Mouse (Mus musculus): ENCODE measurements around the gene Abcb4. TPM values are rescaled to one million over a fixed set of nuclear protein-coding genes. Genes with fewer than 3 reads are reported as not detected.

Gene Abcb4
- polyA plus RNA-seq, 2 experiments: 25.1 to 27.1 TPM

DNA sequence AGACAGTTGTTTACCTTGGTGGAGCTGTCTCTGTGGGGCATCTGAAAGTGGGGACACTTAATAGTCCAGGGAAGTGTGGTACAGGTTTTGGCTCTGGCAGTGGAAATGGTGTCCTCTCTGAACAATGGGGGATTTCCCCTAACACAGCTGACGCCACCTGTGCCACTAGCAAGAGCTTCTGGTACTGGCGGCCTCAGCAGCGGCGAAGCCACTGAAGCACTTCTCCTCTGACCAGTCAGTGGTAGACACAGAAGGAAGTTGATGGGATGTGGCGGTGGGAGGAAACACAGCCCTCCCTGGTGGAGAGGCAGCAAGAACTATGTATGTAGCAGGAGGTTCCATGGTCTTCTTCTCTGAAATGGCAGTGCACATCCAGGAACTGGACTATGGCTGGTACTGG lies 71.0 kb downstream of the Abcb4 start:
- H3K27me3 ChIP-seq (ENCODE audit: control insufficient read depth, insufficient read depth, low read length): no peaks in the 10 kb centered on the region
- no peak overlapping the region for H3K4me3 ChIP-seq (ENCODE audit: insufficient read depth in 1 of 2, low read depth in 2 of 2, low read length in 2 of 2)
- no peak overlapping the region for H3K9ac ChIP-seq (replicated peaks)
- DNase-seq (ENCODE audit: low read depth in 3 of 3, low spot score in 3 of 3): no peak
- ATAC-seq (ENCODE audit: insufficient read depth): no peak
- H3K9me3 ChIP-seq (ENCODE audit: control insufficient read depth, low read length): no peaks in the 10 kb centered on the region
- TF ChIP-seq EP300 (IDR thresholded peaks at IDR 0.05; ENCODE audit: low read depth) (no peak), CTCF (IDR thresholded peaks at IDR 0.05; ENCODE audit: low read depth) (no peak)
- H3K27ac ChIP-seq: no peak overlapping the region
- no peak overlapping the region for H3K4me2 ChIP-seq (ENCODE audit: low read depth)
- H3K36me3 ChIP-seq (replicated peaks; ENCODE audit: control insufficient read depth, insufficient read depth, low read depth): peaks cover 22% of the 10 kb centered on the region
- WGBS (ENCODE audit: insufficient replicate concordance): 77% methylated on average over 5 of the region's 5 CpGs
- H3K4me1 ChIP-seq (replicated peaks; ENCODE audit: control insufficient read depth in 2 of 2, insufficient read depth in 2 of 2, low read length in 1 of 2): no peaks in the 10 kb centered on the region

DNA sequence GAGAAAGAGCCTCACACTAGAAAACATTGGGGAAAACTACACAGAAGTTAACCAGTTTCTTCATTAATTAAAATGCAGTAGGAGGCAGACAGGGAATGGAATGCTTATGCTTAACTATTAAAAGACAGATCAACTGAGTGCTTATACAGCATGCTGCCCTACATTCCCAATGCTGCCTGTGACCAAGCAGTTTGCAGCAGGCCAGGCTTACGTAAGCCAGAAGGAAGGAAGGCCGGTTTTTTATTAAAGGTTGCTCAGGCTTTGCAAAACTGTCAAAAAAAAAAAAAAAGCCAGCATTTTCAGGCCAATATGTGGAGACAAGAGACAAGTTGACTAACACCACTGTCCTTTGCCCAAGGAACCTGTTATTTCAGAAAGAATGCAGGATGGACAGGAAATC lies 77.2 kb downstream of the Abcb4 start:
- ATAC-seq (ENCODE audit: insufficient read depth) (no peak), DNase-seq (ENCODE audit: low read depth in 3 of 3, low spot score in 3 of 3) (no peak)
- Histone ChIP-seq H3K9ac (replicated peaks) (no peak overlapping the region), H3K4me3 (ENCODE audit: insufficient read depth in 1 of 2, low read depth in 2 of 2, low read length in 2 of 2) (no peak overlapping the region), H3K4me2 (ENCODE audit: low read depth) (no peak overlapping the region), H3K27me3 (ENCODE audit: control insufficient read depth, insufficient read depth, low read length) (no peaks in the 10 kb centered on the region), H3K36me3 (replicated peaks; ENCODE audit: control insufficient read depth, insufficient read depth, low read depth) (peaks cover 26% of the 10 kb centered on the region), H3K27ac (no peak overlapping the region), H3K9me3 (ENCODE audit: control insufficient read depth, low read length) (no peaks in the 10 kb centered on the region), H3K4me1 (replicated peaks; ENCODE audit: control insufficient read depth in 2 of 2, insufficient read depth in 2 of 2, low read length in 1 of 2) (no peaks in the 10 kb centered on the region)
- TF ChIP-seq CTCF (IDR thresholded peaks at IDR 0.05; ENCODE audit: low read depth) (no peak), EP300 (IDR thresholded peaks at IDR 0.05; ENCODE audit: low read depth) (no peak)
- 80% methylated on average over 2 of the region's 2 CpGs for WGBS (ENCODE audit: insufficient replicate concordance)

DNA sequence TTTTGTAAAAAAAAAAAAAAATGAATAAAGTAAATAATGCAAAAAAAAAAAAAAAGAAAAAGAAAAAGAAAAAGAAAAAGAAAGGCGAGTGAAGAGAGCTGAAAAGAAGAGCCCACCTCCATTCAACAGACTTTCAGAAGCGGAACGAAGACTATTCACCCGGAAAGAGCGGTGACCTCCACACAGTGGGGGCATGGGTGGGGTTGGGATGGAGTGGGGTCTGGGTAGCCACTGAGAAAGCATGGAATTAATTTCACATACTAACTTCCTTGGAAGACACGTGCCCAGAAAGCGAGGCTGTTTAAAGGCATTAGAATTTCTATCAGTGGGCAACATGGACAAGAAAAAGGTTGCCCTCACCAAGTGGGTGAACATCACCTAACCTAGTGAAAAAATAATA lies 78.8 kb downstream of the Abcb4 start:
- Histone ChIP-seq H3K9ac (replicated peaks) (no peak overlapping the region), H3K4me3 (ENCODE audit: insufficient read depth in 1 of 2, low read depth in 2 of 2, low read length in 2 of 2) (no peak overlapping the region), H3K9me3 (ENCODE audit: control insufficient read depth, low read length) (no peaks in the 10 kb centered on the region), H3K4me1 (replicated peaks; ENCODE audit: control insufficient read depth in 2 of 2, insufficient read depth in 2 of 2, low read length in 1 of 2) (no peaks in the 10 kb centered on the region), H3K27ac (no peak overlapping the region), H3K27me3 (ENCODE audit: control insufficient read depth, insufficient read depth, low read length) (no peaks in the 10 kb centered on the region), H3K4me2 (ENCODE audit: low read depth) (no peak overlapping the region), H3K36me3 (replicated peaks; ENCODE audit: control insufficient read depth, insufficient read depth, low read depth) (peaks cover 18% of the 10 kb centered on the region)
- 90% methylated on average over 7 of the region's 7 CpGs for WGBS (ENCODE audit: insufficient replicate concordance)
- DNase-seq (ENCODE audit: low read depth in 3 of 3, low spot score in 3 of 3) (no peak), ATAC-seq (ENCODE audit: insufficient read depth) (no peak)
- TF ChIP-seq EP300 (IDR thresholded peaks at IDR 0.05; ENCODE audit: low read depth) (no peak), CTCF (IDR thresholded peaks at IDR 0.05; ENCODE audit: low read depth) (no peak)

DNA sequence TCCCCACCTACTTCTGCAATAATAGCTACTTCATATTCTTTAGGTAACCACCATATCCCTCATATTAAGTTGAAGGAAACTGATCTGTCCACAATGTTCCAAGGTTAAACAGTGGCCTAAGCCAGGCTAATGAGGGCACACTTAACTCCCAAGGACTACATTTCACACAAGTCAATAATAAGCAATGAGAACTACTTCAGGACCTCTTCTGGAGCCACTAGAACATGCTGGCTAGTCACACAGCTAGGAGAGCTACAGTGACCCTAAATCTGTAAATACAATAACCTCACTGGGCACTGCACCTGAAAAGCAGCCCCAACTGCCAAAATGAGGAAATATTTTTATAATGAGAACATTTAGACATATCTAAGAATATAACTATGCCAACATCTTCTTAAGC lies 81.2 kb downstream of the Abcb4 start:
- Histone ChIP-seq H3K27ac (no peak overlapping the region), H3K9me3 (ENCODE audit: control insufficient read depth, low read length) (no peaks in the 10 kb centered on the region), H3K36me3 (replicated peaks; ENCODE audit: control insufficient read depth, insufficient read depth, low read depth) (peaks cover 11% of the 10 kb centered on the region), H3K9ac (replicated peaks) (no peak overlapping the region), H3K27me3 (ENCODE audit: control insufficient read depth, insufficient read depth, low read length) (no peaks in the 10 kb centered on the region), H3K4me3 (ENCODE audit: insufficient read depth in 1 of 2, low read depth in 2 of 2, low read length in 2 of 2) (no peak overlapping the region), H3K4me2 (ENCODE audit: low read depth) (no peak overlapping the region), H3K4me1 (replicated peaks; ENCODE audit: control insufficient read depth in 2 of 2, insufficient read depth in 2 of 2, low read length in 1 of 2) (no peaks in the 10 kb centered on the region)
- DNase-seq (ENCODE audit: low read depth in 3 of 3, low spot score in 3 of 3) (no peak), ATAC-seq (ENCODE audit: insufficient read depth) (no peak)
- TF ChIP-seq EP300 (IDR thresholded peaks at IDR 0.05; ENCODE audit: low read depth): no peak
- no peak for TF ChIP-seq CTCF (IDR thresholded peaks at IDR 0.05; ENCODE audit: low read depth)

DNA sequence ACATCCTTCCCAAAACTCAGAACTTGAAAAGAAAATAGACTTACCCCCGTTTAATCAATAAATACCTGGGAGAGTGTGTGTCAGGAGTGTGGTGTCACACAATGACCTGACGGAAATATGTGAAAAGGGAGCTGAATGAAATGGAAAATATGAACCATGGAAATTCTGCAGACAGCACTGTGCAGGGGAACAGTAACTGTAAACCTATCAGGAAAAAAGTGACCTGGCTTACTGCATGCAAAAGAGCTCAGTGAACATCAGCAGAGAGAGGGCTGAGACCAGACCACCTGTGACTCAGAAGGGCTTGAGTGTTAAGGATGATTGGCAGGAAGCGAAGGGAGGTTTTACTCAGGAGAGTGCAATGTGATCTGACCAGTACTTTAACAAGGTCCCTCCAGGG lies 92.0 kb downstream of the Abcb4 start:
- H3K9ac ChIP-seq (replicated peaks): no peak overlapping the region
- DNase-seq (ENCODE audit: low read depth in 3 of 3, low spot score in 3 of 3): no peak
- no peak for ATAC-seq (ENCODE audit: insufficient read depth)
- TF ChIP-seq EP300 (IDR thresholded peaks at IDR 0.05; ENCODE audit: low read depth) (no peak), CTCF (IDR thresholded peaks at IDR 0.05; ENCODE audit: low read depth) (no peak)
- no peak overlapping the region for H3K27ac ChIP-seq
- no peak overlapping the region for H3K4me2 ChIP-seq (ENCODE audit: low read depth)
- H3K36me3 ChIP-seq (replicated peaks; ENCODE audit: control insufficient read depth, insufficient read depth, low read depth): peaks cover 10% of the 10 kb centered on the region
- H3K27me3 ChIP-seq (ENCODE audit: control insufficient read depth, insufficient read depth, low read length): no peaks in the 10 kb centered on the region
- H3K4me3 ChIP-seq (ENCODE audit: insufficient read depth in 1 of 2, low read depth in 2 of 2, low read length in 2 of 2): no peak overlapping the region
- no peaks in the 10 kb centered on the region for H3K4me1 ChIP-seq (replicated peaks; ENCODE audit: control insufficient read depth in 2 of 2, insufficient read depth in 2 of 2, low read length in 1 of 2)
- WGBS (ENCODE audit: insufficient replicate concordance): 75% methylated on average over 3 of the region's 3 CpGs
- H3K9me3 ChIP-seq (ENCODE audit: control insufficient read depth, low read length): no peaks in the 10 kb centered on the region

DNA sequence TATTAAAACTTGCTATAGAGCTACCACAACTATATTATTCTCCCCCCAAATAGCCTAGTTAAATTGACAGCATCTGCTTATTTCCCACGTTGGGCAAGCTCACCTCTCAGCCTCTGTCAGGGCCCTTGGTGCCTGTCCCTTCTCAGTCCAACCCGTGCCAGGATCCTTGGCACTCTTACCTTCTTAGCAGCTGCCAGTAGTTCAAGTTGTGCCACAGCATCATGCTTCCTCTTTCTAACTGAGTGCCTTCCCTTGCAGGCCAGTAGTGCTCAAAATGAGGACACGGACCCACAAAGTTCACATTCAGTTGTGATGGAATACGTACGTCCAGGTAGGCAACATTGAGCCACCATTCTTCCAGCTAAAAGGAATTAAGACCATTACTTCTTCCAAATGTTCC lies 94.4 kb downstream of the Abcb4 start:
- no peaks in the 10 kb centered on the region for H3K4me1 ChIP-seq (replicated peaks; ENCODE audit: control insufficient read depth in 2 of 2, insufficient read depth in 2 of 2, low read length in 1 of 2)
- no peaks in the 10 kb centered on the region for H3K27me3 ChIP-seq (ENCODE audit: control insufficient read depth, insufficient read depth, low read length)
- H3K9me3 ChIP-seq (ENCODE audit: control insufficient read depth, low read length): no peaks in the 10 kb centered on the region
- no peak overlapping the region for H3K4me2 ChIP-seq (ENCODE audit: low read depth)
- no peak for ATAC-seq (ENCODE audit: insufficient read depth)
- WGBS (ENCODE audit: insufficient replicate concordance): 75% methylated on average over 5 of the region's 5 CpGs
- H3K36me3 ChIP-seq (replicated peaks; ENCODE audit: control insufficient read depth, insufficient read depth, low read depth): peaks cover 13% of the 10 kb centered on the region
- DNase-seq (ENCODE audit: low read depth in 3 of 3, low spot score in 3 of 3): no peak
- H3K27ac ChIP-seq: no peak overlapping the region
- TF ChIP-seq EP300 (IDR thresholded peaks at IDR 0.05; ENCODE audit: low read depth) (no peak), CTCF (IDR thresholded peaks at IDR 0.05; ENCODE audit: low read depth) (no peak)
- no peak overlapping the region for H3K9ac ChIP-seq (replicated peaks)
- no peak overlapping the region for H3K4me3 ChIP-seq (ENCODE audit: insufficient read depth in 1 of 2, low read depth in 2 of 2, low read length in 2 of 2)
